Mouse (Mus musculus) lung, adult 2 months (tissue): ENCODE data around the gene Trim2.

ENCODE experiments used
- CTCF ChIP-seq: fragments of 200-500 bp; IDR thresholded peaks from 2 replicates; pipeline ENCODE4 v1.5.1; 2011; ENCODE audit warnings: mild to moderate bottlenecking, low read length, control low read depth; ENCODE audit not compliant: insufficient read depth
- POLR2A ChIP-seq: fragments of 200-500 bp; IDR thresholded peaks from 2 replicates; pipeline ENCODE4 v1.6.1; 2011; ENCODE audit warnings: low read depth, mild to moderate bottlenecking, control low read depth, low read length, borderline replicate concordance; ENCODE audit errors: extremely low read depth

DNA sequence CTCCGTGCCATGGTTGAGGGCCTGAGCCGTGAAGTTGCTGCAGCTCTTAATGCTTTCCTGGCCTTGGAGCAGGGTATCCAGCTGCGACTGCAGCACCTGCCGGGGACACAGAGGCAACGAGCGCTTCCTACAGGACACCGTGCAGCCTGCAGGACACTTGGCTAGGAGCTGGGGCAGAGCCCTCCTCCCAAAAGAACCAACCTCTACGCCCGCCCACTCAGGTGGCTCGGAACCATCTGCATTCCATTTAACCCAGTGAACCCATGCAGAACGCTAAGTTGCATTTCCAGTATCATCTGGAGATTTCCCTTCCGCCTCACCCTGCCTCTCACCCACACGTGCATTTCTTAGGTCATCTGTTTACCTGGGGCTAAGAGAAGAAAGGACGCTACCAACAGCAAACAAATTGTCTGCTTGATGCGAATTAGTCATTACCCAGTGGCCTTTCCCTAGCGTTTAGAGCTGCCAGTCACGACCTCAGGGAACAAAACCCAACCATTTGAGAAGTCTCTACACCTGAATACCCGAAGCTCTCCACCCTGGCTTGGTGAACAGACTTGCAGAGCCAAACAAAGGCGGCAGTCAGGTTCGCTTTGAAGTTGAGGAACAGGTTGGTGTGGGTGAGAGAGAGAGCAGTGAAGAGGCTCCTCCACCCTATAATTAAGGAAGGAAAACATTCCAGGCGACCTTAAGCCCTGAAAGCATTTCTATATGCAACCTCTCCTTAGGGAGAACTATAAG is 115.4 kb downstream of the Trim2 start:
- TF ChIP-seq CTCF (peak; percentile 8; the same call in 1 of the 2 replicates), POLR2A (no peak)
